Mouse (Mus musculus): ENCODE measurements around the gene Dusp23. TPM values are rescaled to one million over a fixed set of nuclear protein-coding genes. Genes with fewer than 3 reads are reported as not detected.

The Dusp23 gene
- polyA plus RNA-seq, 1 experiment from 2014 or later: 21.8 TPM

- TF ChIP-seq CTCF (IDR thresholded peaks at IDR 0.05): no peak
- no peak for TF ChIP-seq EP300 (IDR thresholded peaks at IDR 0.05)
- DNase-seq (ENCODE audit: low spot score): no peak
- no peaks in the 10 kb centered on the region for H3K4me1 ChIP-seq (ENCODE audit: insufficient read depth, low read depth, low read length)
- H3K27me3 ChIP-seq (replicated peaks; ENCODE audit: insufficient read depth, low read length): no peaks in the 10 kb centered on the region
- no peak overlapping the region for H3K9ac ChIP-seq (replicated peaks; ENCODE audit: low read depth)
- no peak overlapping the region for H3K4me2 ChIP-seq (replicated peaks; ENCODE audit: low read depth, low read length)
- no peak for ATAC-seq
- no peaks in the 10 kb centered on the region for H3K9me3 ChIP-seq (ENCODE audit: low read length)
- H3K4me3 ChIP-seq (ENCODE audit: low read depth, low read length): no peak overlapping the region
- WGBS: 50% methylated on average over 7 of the region's 7 CpGs
- no peak overlapping the region for H3K27ac ChIP-seq (ENCODE audit: low read length)
- H3K36me3 ChIP-seq (ENCODE audit: insufficient read depth, low read length): no peaks in the 10 kb centered on the region
Measured at GRCm38 (mm10) chr1:172629831-172630230, 2.9 kb downstream of the Dusp23 start.

- TF ChIP-seq EP300 (IDR thresholded peaks at IDR 0.05): no peak
- no peak for TF ChIP-seq CTCF (IDR thresholded peaks at IDR 0.05)
- H3K9ac ChIP-seq (replicated peaks; ENCODE audit: low read depth): no peak overlapping the region
- no peaks in the 10 kb centered on the region for H3K4me1 ChIP-seq (ENCODE audit: insufficient read depth, low read depth, low read length)
- no peaks in the 10 kb centered on the region for H3K36me3 ChIP-seq (ENCODE audit: insufficient read depth, low read length)
- WGBS: 96% methylated on average over 3 of the region's 3 CpGs
- H3K4me2 ChIP-seq (replicated peaks; ENCODE audit: low read depth, low read length): no peak overlapping the region
- no peak for DNase-seq (ENCODE audit: low spot score)
- no peak overlapping the region for H3K4me3 ChIP-seq (ENCODE audit: low read depth, low read length)
- H3K27ac ChIP-seq (ENCODE audit: low read length): no peak overlapping the region
- no peaks in the 10 kb centered on the region for H3K27me3 ChIP-seq (replicated peaks; ENCODE audit: insufficient read depth, low read length)
- no peak for ATAC-seq
- H3K9me3 ChIP-seq (ENCODE audit: low read length): no peaks in the 10 kb centered on the region
Measured at GRCm38 (mm10) chr1:172626306-172626705, 6.5 kb downstream of the Dusp23 start.

DNA sequence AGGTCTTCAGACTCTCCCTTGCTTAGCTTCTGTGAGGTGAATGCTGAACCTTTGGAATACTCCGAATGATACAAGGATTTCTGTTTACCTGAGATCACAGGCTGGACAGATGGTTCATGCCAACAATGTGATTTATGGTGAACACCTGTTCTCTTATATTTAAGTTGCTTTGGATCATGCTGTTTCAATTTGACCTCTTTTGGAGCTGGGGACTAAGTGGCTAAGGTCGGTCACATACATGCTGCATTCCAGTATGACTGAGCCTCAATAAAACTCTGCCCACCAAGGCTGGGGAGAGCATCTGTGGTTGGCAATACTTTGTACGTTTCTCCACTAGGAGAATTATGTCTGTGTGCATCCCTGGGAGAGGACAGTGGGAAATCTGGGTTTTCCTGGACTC is 8.7 kb downstream of the Dusp23 start:
- no peaks in the 10 kb centered on the region for H3K27me3 ChIP-seq (replicated peaks; ENCODE audit: insufficient read depth, low read length)
- H3K9ac ChIP-seq (replicated peaks; ENCODE audit: low read depth): no peak overlapping the region
- H3K4me2 ChIP-seq (replicated peaks; ENCODE audit: low read depth, low read length): no peak overlapping the region
- ATAC-seq (no peak), DNase-seq (ENCODE audit: low spot score) (no peak)
- no peaks in the 10 kb centered on the region for H3K4me1 ChIP-seq (ENCODE audit: insufficient read depth, low read depth, low read length)
- H3K36me3 ChIP-seq (ENCODE audit: insufficient read depth, low read length): no peaks in the 10 kb centered on the region
- WGBS: 59% methylated on average over 3 of the region's 3 CpGs
- TF ChIP-seq CTCF (IDR thresholded peaks at IDR 0.05): no peak
- no peak for TF ChIP-seq EP300 (IDR thresholded peaks at IDR 0.05)
- H3K4me3 ChIP-seq (ENCODE audit: low read depth, low read length): no peak overlapping the region
- H3K27ac ChIP-seq (ENCODE audit: low read length): no peak overlapping the region
- no peaks in the 10 kb centered on the region for H3K9me3 ChIP-seq (ENCODE audit: low read length)

- ATAC-seq (no peak), DNase-seq (ENCODE audit: low spot score) (no peak)
- Histone ChIP-seq H3K36me3 (ENCODE audit: insufficient read depth, low read length) (no peaks in the 10 kb centered on the region), H3K4me1 (ENCODE audit: insufficient read depth, low read depth, low read length) (no peaks in the 10 kb centered on the region), H3K9me3 (ENCODE audit: low read length) (no peaks in the 10 kb centered on the region), H3K4me2 (replicated peaks; ENCODE audit: low read depth, low read length) (no peak overlapping the region), H3K27ac (ENCODE audit: low read length) (no peak overlapping the region), H3K9ac (replicated peaks; ENCODE audit: low read depth) (no peak overlapping the region), H3K27me3 (replicated peaks; ENCODE audit: insufficient read depth, low read length) (no peaks in the 10 kb centered on the region), H3K4me3 (ENCODE audit: low read depth, low read length) (no peak overlapping the region)
- 59% methylated on average over 5 of the region's 5 CpGs for WGBS
- no peak for TF ChIP-seq EP300 (IDR thresholded peaks at IDR 0.05)
- no peak for TF ChIP-seq CTCF (IDR thresholded peaks at IDR 0.05)
Measured at GRCm38 (mm10) chr1:172623599-172623998, 9.2 kb downstream of the Dusp23 start.

DNA sequence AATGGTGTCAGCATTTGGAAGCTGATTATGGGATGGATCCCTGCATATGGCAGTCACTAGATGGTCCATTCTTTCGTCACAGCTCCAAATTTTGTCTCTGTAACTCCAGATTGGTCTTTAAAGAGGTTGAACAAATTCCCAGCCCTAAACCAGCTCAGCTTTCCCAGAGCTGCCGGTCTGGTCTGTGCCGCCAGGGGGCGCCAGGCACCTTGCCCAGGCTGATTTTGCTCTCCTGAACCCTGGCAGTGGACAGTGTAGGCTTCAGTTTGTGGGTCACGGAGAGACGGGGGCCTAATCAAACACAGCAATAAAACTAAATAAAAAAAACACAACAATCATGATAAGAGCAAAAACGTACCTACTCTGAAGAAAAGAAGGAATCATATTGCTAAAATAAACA is 13.5 kb downstream of the Dusp23 start:
- 16% methylated on average over 7 of the region's 7 CpGs for WGBS

DNA sequence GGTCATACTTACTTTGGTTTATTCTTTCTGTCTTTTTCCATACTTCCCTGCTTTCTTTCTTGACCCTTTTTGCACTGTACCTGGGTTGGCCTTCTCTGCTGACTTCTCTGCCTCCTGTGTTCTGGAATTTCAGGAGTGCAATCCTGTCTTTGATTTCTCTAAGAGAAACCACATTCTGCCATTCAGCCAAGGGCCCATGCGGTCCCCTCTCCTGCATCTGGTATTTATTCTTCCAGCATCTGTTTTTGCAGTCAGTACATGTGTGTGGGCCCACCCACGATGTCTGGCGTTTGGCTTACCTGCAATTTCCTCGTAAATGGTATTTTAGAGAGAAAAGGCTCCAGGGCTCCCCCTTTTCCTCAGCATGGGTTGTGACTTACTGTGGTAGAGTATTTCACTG is 14.6 kb downstream of the Dusp23 start:
- no peak overlapping the region for H3K4me2 ChIP-seq (replicated peaks; ENCODE audit: low read depth, low read length)
- WGBS: 80% methylated on average over 4 of the region's 4 CpGs
- H3K4me1 ChIP-seq (ENCODE audit: insufficient read depth, low read depth, low read length): no peaks in the 10 kb centered on the region
- no peak for DNase-seq (ENCODE audit: low spot score)
- H3K27ac ChIP-seq (ENCODE audit: low read length): no peak overlapping the region
- no peaks in the 10 kb centered on the region; the same call in 1 of the 2 replicates for H3K27me3 ChIP-seq (replicated peaks; ENCODE audit: insufficient read depth, low read length)
- no peak overlapping the region for H3K4me3 ChIP-seq (ENCODE audit: low read depth, low read length)
- ATAC-seq: no peak
- no peaks in the 10 kb centered on the region for H3K9me3 ChIP-seq (ENCODE audit: low read length)
- no peak overlapping the region for H3K9ac ChIP-seq (replicated peaks; ENCODE audit: low read depth)
- no peaks in the 10 kb centered on the region for H3K36me3 ChIP-seq (ENCODE audit: insufficient read depth, low read length)
- TF ChIP-seq CTCF (IDR thresholded peaks at IDR 0.05) (no peak), EP300 (IDR thresholded peaks at IDR 0.05) (no peak)

More for the DNA sequence above, 13.5 kb downstream of the Dusp23 start:
- no peak overlapping the region for H3K9ac ChIP-seq (replicated peaks; ENCODE audit: low read depth)
- peak; percentile 62 for ATAC-seq
- H3K27ac ChIP-seq (ENCODE audit: low read length): no peak overlapping the region
- no peaks in the 10 kb centered on the region for H3K4me1 ChIP-seq (ENCODE audit: insufficient read depth, low read depth, low read length)
- H3K4me3 ChIP-seq (ENCODE audit: low read depth, low read length): no peak overlapping the region
- peak; percentile 63 for DNase-seq (ENCODE audit: low spot score)
- H3K9me3 ChIP-seq (ENCODE audit: low read length): no peaks in the 10 kb centered on the region
- no peak overlapping the region for H3K4me2 ChIP-seq (replicated peaks; ENCODE audit: low read depth, low read length)
- H3K27me3 ChIP-seq (replicated peaks; ENCODE audit: insufficient read depth, low read length): no peaks in the 10 kb centered on the region; the same call in 1 of the 2 replicates
- no peaks in the 10 kb centered on the region for H3K36me3 ChIP-seq (ENCODE audit: insufficient read depth, low read length)
- TF ChIP-seq CTCF (IDR thresholded peaks at IDR 0.05) (peak; percentile 92), EP300 (IDR thresholded peaks at IDR 0.05) (no peak)
